Mouse (Mus musculus) layer of hippocampus, postnatal 10 days (tissue): ENCODE results near the gene Brat1. TPM values are rescaled to one million over a fixed set of nuclear protein-coding genes. Genes with fewer than 3 reads are reported as not detected.

Experiments
- DNase-seq, 2 experiments: peaks; one replicate each; pipeline ENCODE4 v3.0.0; 2021; ENCODE audit warnings: low spot score in 2 of 2
- total RNA-seq, 2 experiments: library from RNA; stranded (reverse); gene quantifications; 2 replicates each; pipeline ENCODE4 v1.2.3; 2021

Gene Brat1
- total RNA-seq, 2 experiments from 2014 or later = 27.6 to 28.5 TPM

GRCm38 (mm10) chr5:140741040-140741439 is 36.2 kb downstream of the Brat1 start:
- DNase-seq = no peak

- no peak for DNase-seq
These were observed 37.1 kb downstream of the Brat1 start for GRCm38 (mm10) chr5:140741877-140742276.

GRCm38 (mm10) chr5:140743706-140744131 is 38.9 kb downstream of the Brat1 start:
- peak; percentile 59 to 76 for DNase-seq

DNA sequence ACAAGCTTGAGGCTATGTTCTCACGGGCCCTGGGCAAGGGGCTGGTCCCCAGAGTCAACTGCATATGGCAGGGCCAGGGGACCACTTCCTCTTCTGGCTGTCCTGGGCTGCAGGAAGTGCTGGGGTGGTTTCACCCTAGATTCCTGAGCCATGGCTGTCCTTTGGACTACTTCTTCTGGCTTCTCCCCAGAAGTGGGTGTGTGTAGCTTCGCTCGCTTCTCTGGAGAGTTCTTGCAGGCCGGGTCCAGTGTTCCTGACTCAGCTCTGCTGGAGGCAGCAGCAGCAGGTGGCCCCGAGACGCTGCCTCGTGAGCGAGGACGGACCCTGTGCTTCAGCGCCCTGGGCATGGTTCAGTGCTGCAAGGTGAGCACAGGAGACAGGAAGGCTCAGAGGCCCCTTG is 43.6 kb downstream of the Brat1 start:
- no peak for DNase-seq

GRCm38 (mm10) chr5:140749062-140749875 is 44.5 kb downstream of the Brat1 start:
- peak; percentile 82 to 85 for DNase-seq

DNA sequence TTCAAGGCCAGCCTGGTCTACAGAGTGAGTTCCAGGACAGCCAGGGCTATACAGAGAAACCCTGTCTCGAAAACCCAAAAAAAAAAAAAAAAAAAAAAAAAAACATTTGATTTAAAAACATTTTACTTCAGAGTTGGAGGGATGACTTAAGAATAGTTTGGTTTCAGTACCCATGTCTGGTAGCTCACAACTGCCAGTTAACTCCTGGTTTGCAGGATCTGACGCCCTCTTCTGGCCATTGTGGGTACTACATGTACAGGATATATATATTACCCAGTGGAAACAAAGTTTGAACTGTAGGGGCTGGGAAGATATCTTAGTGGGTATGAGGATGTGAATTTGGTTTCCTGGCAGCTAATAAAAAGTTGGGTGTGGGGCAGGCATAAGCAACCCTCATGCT is 46.1 kb downstream of the Brat1 start:
- peak; percentile 69 to 72 for DNase-seq

DNA sequence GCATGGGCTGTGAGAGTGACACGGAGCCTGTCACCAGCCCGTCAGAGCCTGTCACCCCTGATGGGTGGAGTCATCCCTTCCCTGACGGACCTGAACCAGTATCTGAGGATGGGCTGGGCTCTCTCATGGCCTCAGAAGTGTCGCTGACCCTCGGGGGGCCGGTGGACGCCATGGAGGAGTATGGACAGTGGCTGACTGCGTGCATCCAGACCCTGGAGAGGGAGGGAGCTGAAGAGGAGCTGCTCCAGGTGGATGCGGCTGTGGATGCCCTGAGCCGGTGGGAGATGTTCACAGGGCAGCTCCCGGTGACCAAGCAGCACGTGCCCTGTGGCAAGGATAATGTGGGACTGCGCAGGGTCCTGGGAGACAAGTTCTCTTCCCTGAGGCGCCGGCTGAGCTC is 47.2 kb downstream of the Brat1 start:
- no peak for DNase-seq

- no peak for DNase-seq
These were observed 47.8 kb downstream of the Brat1 start for GRCm38 (mm10) chr5:140752639-140753038.

GRCm38 (mm10) chr5:140753223-140753622 is 48.4 kb downstream of the Brat1 start:
- DNase-seq = no peak

- no peak for DNase-seq
These were observed 54.1 kb downstream of the Brat1 start for GRCm38 (mm10) chr5:140758864-140759263.

GRCm38 (mm10) chr5:140762540-140762939 is 57.7 kb downstream of the Brat1 start:
- no peak for DNase-seq

- no peak for DNase-seq
These were observed 60.3 kb downstream of the Brat1 start for GRCm38 (mm10) chr5:140764921-140765613.

DNA sequence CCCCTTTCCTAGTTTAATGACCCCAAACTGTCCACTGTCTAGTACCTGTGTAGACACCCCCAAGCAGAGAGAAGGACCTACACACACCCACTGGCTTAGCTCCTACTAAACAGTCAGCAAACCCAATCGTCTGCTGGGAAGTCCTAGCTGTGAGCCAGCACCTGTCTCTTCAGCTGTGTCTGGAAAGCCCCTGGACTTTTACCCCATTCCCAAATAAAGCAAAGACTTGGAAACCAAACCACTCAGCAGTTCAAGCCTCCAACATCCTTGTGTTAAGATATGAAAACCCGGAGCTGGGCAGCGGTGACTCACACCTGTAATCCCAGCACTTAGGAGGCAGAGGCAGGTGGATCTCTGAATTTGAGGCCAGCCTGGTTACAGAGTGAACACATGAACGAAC is 61.8 kb downstream of the Brat1 start:
- no peak for DNase-seq

DNA sequence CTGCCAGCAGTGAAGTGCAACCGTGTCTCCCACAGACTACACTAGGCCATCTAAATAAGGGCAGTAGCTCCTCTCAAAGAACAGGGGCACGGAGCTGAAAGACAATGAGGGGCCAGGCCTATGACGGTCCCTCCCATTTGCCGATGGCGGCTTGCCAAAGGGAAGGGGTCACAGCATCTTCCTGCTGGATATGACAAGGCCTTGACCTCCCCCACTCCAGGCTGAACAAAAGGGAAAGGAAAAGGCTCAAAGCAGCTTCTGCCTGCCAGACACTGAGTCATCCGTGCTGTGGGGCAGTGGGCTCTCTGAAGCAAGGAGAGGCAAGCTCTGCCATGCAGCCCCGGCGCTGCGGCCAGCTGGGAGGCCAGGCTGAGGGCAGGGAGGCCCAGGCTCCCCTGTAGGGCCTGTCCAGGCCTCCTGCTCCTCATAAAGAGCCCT is 62.9 kb downstream of the Brat1 start:
- peak; percentile 64 to 71 for DNase-seq

DNA sequence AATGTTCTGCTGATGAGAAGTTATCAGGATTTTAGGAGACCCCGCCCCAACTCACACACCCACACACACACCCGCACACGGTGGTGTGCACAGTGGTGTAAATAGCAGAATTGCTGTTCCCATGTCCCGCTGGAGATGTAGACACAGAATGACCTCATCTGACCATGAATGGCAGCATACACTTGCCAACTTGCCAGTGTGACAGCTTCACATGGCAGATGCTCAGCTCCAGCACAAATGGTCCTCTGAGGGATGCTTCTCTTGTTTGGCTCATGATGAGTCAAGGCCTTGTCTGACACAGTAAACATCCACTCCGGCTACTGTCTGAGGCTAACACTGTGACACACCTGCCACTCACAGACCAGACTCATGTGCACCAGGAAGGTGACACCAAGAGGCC is 63.5 kb downstream of the Brat1 start:
- DNase-seq = peak; percentile 62 to 63

Other genes starting within 250 kb of the Brat1 start
- gene Chst12, start 199.5 kb upstream of the Brat1 start, total RNA-seq = 10 to 100 TPM; 17.8 to 21.3 TPM
- not detected for gene Grifin, start 139.9 kb upstream of the Brat1 start, total RNA-seq
- gene Lfng, start 97.7 kb upstream of the Brat1 start, total RNA-seq = 10 to 100 TPM; 29.3 to 38.8 TPM
- 100 to 1,000 TPM; 371 to 388 TPM for gene Ttyh3, start 56.0 kb upstream of the Brat1 start, total RNA-seq
- gene Iqce, start 2.6 kb upstream of the Brat1 start, total RNA-seq = 10 to 100 TPM; 53.7 to 54.5 TPM
- 10 to 100 TPM; 27.1 to 28.8 TPM for gene Amz1, start 19.1 kb downstream of the Brat1 start, total RNA-seq
- 10 to 100 TPM; 84.6 to 85.9 TPM for gene Gna12, start 125.4 kb downstream of the Brat1 start, total RNA-seq